Mouse (Mus musculus) ES-E14 (cell line): ENCODE data around the gene Slamf9. TPM values are rescaled to one million over a fixed set of nuclear protein-coding genes. Genes with fewer than 3 reads are reported as not detected.

Experiments used
- DNase-seq: peaks from one replicate; pipeline ENCODE4 v3.0.0-alpha.2; 2013; ENCODE audit warnings: low read depth, low spot score
- H3K27ac ChIP-seq: 2 replicates; pipeline ENCODE4 v1.5.1; 2012; ENCODE audit warnings: low read depth, mild to moderate bottlenecking, low read length, moderate library complexity, mixed read lengths; ENCODE audit not compliant: poor library complexity, insufficient read depth, severe bottlenecking
- H3K36me3 ChIP-seq: 2 replicates; pipeline ENCODE4 v1.6.1; 2012; ENCODE audit warnings: mild to moderate bottlenecking, low read length, moderate library complexity, mixed read lengths; ENCODE audit not compliant: control insufficient read depth, poor library complexity, insufficient read depth, severe bottlenecking
- H3K4me1 ChIP-seq, 2 experiments: fragments of 150-350 bp in 1 of 2; sonication (generic) in 1 of 2; 2 replicates each; pipeline ENCODE4 v1.6.1; 2012; ENCODE audit warnings: low read length in 2 of 2, mild to moderate bottlenecking in 1 of 2, mixed read lengths in 1 of 2; ENCODE audit not compliant: control insufficient read depth in 2 of 2, insufficient read depth in 2 of 2, poor library complexity in 1 of 2
- H3K4me3 ChIP-seq, 2 experiments: fragments of 150-350 bp in 1 of 2; sonication (generic) in 1 of 2; 2 replicates each; pipeline ENCODE4 v1.5.1; 2012; ENCODE audit warnings: low read length in 2 of 2, low read depth in 1 of 2, mild to moderate bottlenecking in 1 of 2, mixed read lengths in 1 of 2; ENCODE audit not compliant: insufficient read depth in 1 of 2, poor library complexity in 1 of 2, severe bottlenecking in 1 of 2
- H3K9ac ChIP-seq: 2 replicates; pipeline ENCODE4 v1.6.1; 2012; ENCODE audit warnings: low read depth, mild to moderate bottlenecking, low read length, mixed read lengths; ENCODE audit not compliant: poor library complexity, insufficient read depth, severe bottlenecking
- H3K9me3 ChIP-seq: fragments of 150-350 bp; sonication (generic); 2 replicates; pipeline ENCODE4 v1.6.1; 2012; ENCODE audit warnings: low read depth, mild to moderate bottlenecking, low read length; ENCODE audit not compliant: control insufficient read depth, insufficient read depth
- CHD2 ChIP-seq: IDR thresholded peaks from 2 replicates; pipeline ENCODE4 v1.6.1; 2014; ENCODE audit warnings: mild to moderate bottlenecking, low read depth, low read length, inconsistent platforms
- HCFC1 ChIP-seq: IDR thresholded peaks from 2 replicates; pipeline ENCODE4 v1.6.1; 2012; ENCODE audit warnings: low read length, inconsistent platforms, borderline replicate concordance; ENCODE audit not compliant: insufficient read depth
- MAFK ChIP-seq: IDR thresholded peaks from 2 replicates; pipeline ENCODE4 v1.6.1; 2014; ENCODE audit warnings: mild to moderate bottlenecking, low read depth, low read length, inconsistent platforms; ENCODE audit not compliant: insufficient read depth
- ZC3H11A ChIP-seq: IDR thresholded peaks from 2 replicates; pipeline ENCODE4 v1.6.1; 2012; ENCODE audit warnings: low read depth, mild to moderate bottlenecking, inconsistent platforms, low read length, borderline replicate concordance
- ZNF384 ChIP-seq: IDR thresholded peaks from 2 replicates; pipeline ENCODE4 v1.6.1; 2012; ENCODE audit warnings: low read depth, low read length, inconsistent platforms
- in situ Hi-C, 2 experiments: fragments of 600-800 bp; cut with MboI; formaldehyde crosslinking; loops; one replicate each; pipeline ENCODE4 v1.15.1; 2025; ENCODE audit warnings: low sequenced_read_pairs in 2 of 2, inconsistent platforms in 1 of 2; ENCODE audit not compliant: unreplicated experiment in 2 of 2
- total RNA-seq: library from RNA; depleted of rRNA; stranded (reverse); fragments of 300-350 nt; gene quantifications from 2 replicates; pipeline ENCODE4 v1.2.3, GENCODE M21; 2012; rRNA removed

Slamf9 gene
- 1.6 and 2.7 TPM in 2 replicates for total RNA-seq

DNA sequence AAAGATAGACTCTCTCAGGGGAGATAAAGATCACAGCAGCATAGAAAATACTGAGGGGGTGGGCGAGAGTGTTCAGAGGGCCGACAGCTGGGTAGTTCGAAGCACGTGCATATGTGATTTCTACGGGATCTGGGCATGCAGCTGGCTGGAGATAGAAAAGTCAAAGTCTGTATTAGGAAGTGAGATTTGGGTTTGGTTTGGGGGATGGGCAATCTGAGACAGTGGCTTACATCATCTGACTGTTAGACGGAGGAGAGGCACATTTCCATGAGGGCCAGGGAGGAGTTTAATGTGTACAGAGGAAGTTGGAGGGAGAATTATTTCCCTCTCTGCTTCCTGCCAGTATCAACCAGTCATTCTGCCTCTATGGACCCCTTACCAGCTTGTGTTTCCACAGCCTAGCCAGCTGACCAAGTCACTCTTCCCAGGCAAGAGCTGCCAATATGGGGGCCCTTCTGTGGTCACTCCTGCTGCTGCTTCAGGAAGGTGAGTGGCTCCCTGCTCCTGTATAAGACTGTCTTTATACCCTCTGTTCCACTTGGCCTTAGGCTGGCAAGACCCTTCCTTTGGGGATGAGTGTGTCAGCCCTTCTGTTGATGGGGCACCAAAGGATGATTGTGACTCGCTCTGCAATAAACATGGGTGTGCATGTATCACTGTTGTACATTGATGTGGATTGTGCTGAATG, at the start of gene Slamf9:
Gene Slamf9 (plus strand): TSS at position 305 of the 688 bp plus-strand sequence.
- TF ChIP-seq ZC3H11A (no peak), CHD2 (no peak), HCFC1 (no peak), MAFK (no peak), ZNF384 (no peak)
- Histone ChIP-seq H3K4me1 (peaks cover 0 to 2% of the 10 kb centered on the region in 2 experiments; a peak in 1 of 4 replicates), H3K27ac (no peak within 1 kb of the TSS), H3K9ac (no peak within 1 kb of the TSS), H3K4me3 (no peak within 1 kb of the TSS), H3K9me3 (no peaks in the 10 kb centered on the region), H3K36me3 (no peaks in the 10 kb centered on the region)
- in situ Hi-C loops: loop anchor here in 1 of 2 experiments (5.0 kb wide), 1 partner anchor 58 kb away; no protein-coding TSS in a partner anchor
- DNase-seq: no peak

- in situ Hi-C loops: no loop called here
- H3K9ac ChIP-seq: no peak overlapping the region
- H3K9me3 ChIP-seq: no peaks in the 10 kb centered on the region
- peaks cover 0 to 7% of the 10 kb centered on the region in 2 experiments; a peak in 2 of 4 replicates for H3K4me1 ChIP-seq
- no peak overlapping the region for H3K27ac ChIP-seq
- no peaks in the 10 kb centered on the region for H3K36me3 ChIP-seq
- H3K4me3 ChIP-seq: no peak overlapping the region
- DNase-seq: no peak
- TF ChIP-seq MAFK (no peak), ZNF384 (no peak), ZC3H11A (no peak), HCFC1 (no peak)
These were observed 48.7 kb upstream of the Slamf9 start for GRCm38 (mm10) chr1:172426419-172426818.

- TF ChIP-seq ZNF384 (no peak), ZC3H11A (no peak), CHD2 (no peak), HCFC1 (no peak), MAFK (no peak)
- Histone ChIP-seq H3K9me3 (no peaks in the 10 kb centered on the region), H3K9ac (no peak overlapping the region), H3K36me3 (no peaks in the 10 kb centered on the region), H3K4me1 (peaks cover 0 to 7% of the 10 kb centered on the region in 2 experiments; a peak in 2 of 4 replicates), H3K27ac (no peak overlapping the region), H3K4me3 (no peak overlapping the region)
- in situ Hi-C loops: no loop called here
- no peak for DNase-seq
These were observed 47.3 kb upstream of the Slamf9 start for GRCm38 (mm10) chr1:172427841-172428240.

DNA sequence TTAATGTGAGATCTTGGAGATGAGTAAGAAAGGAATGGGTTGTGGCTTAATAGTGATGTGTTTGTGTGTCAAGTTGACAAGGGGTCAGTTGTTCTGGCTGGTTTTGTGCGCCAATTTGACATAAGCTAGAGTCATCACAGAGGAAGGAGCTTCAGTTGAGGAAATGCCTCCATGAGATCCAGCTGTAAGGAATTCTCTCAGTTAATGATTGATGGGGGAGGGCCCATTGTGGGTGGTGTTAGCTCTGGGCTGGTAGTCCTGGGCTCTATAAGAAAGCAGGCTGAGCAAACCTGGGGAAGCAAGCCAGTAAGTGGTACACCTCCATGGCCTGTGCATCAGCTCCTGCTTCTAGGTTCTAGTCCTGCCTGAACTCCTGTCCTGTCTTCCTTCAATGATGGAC, 46.5 kb upstream of the Slamf9 start:
- TF ChIP-seq CHD2 (no peak), HCFC1 (no peak), ZC3H11A (no peak), ZNF384 (no peak), MAFK (no peak)
- Histone ChIP-seq H3K9me3 (no peaks in the 10 kb centered on the region), H3K4me1 (peaks cover 0 to 10% of the 10 kb centered on the region in 2 experiments; a peak in 2 of 4 replicates), H3K36me3 (no peaks in the 10 kb centered on the region), H3K9ac (no peak overlapping the region), H3K27ac (no peak overlapping the region), H3K4me3 (no peak overlapping the region)
- in situ Hi-C loops: no loop called here
- DNase-seq: no peak
